Mouse (Mus musculus): Measurements from ENCODE around the gene Plekhm1.

GRCm38 (mm10) chr11:103337180-103337579 lies 75.3 kb downstream of the Plekhm1 start:
- no peak for TF ChIP-seq CTCF (IDR thresholded peaks at IDR 0.05; ENCODE audit: extremely low read depth, insufficient read depth, low read length)
- TF ChIP-seq POLR2A (IDR thresholded peaks at IDR 0.05; ENCODE audit: extremely low read depth, insufficient read depth, low read length) = no peak
